Mouse (Mus musculus): Measurements from ENCODE around the gene Kcnab1. TPM values are rescaled to one million over a fixed set of nuclear protein-coding genes. Genes with fewer than 3 reads are reported as not detected.

The Kcnab1 gene
- polyA plus RNA-seq, 2 experiments: 4.2 to 9.2 TPM

- H3K27me3 ChIP-seq (ENCODE audit: control insufficient read depth, insufficient read depth, low read length): no peaks in the 10 kb centered on the region
- no peak overlapping the region for H3K9ac ChIP-seq (ENCODE audit: low read depth, low read length, severe bottlenecking)
- no peak for TF ChIP-seq POLR2A (IDR thresholded peaks at IDR 0.05; ENCODE audit: borderline replicate concordance, extremely low read depth, insufficient read depth, insufficient read length)
- no peaks in the 10 kb centered on the region for H3K9me3 ChIP-seq (ENCODE audit: control insufficient read depth, low read length)
- H3K4me1 ChIP-seq (ENCODE audit: control insufficient read depth, insufficient read depth, low read length): no peaks in the 10 kb centered on the region
- no peak overlapping the region for H3K4me2 ChIP-seq (replicated peaks; ENCODE audit: low read depth, low read length, severe bottlenecking)
- no peak overlapping the region for H3K27ac ChIP-seq (replicated peaks; ENCODE audit: low read depth, low read length)
- no peak overlapping the region for H3K4me3 ChIP-seq (replicated peaks; ENCODE audit: low read length)
- ATAC-seq (ENCODE audit: low FRiP score, low read depth) (no peak), DNase-seq (ENCODE audit: low spot score) (no peak)
- no peaks in the 10 kb centered on the region for H3K36me3 ChIP-seq (ENCODE audit: control insufficient read depth, insufficient read depth, low read length)
- WGBS: 43% methylated on average over 2 of the region's 2 CpGs
Observed at GRCm38 (mm10) chr3:65288994-65289393, 179.8 kb downstream of the Kcnab1 start.

GRCm38 (mm10) chr3:65296996-65297395 is 187.8 kb downstream of the Kcnab1 start:
- H3K9ac ChIP-seq (ENCODE audit: low read depth, low read length, severe bottlenecking): no peak overlapping the region
- no peak overlapping the region for H3K4me3 ChIP-seq (replicated peaks; ENCODE audit: low read length)
- H3K4me1 ChIP-seq (ENCODE audit: control insufficient read depth, insufficient read depth, low read length): no peaks in the 10 kb centered on the region
- no peak for TF ChIP-seq POLR2A (IDR thresholded peaks at IDR 0.05; ENCODE audit: borderline replicate concordance, extremely low read depth, insufficient read depth, insufficient read length)
- WGBS: 84% methylated on average over 4 of the region's 4 CpGs
- H3K4me2 ChIP-seq (replicated peaks; ENCODE audit: low read depth, low read length, severe bottlenecking): no peak overlapping the region
- H3K9me3 ChIP-seq (ENCODE audit: control insufficient read depth, low read length): no peaks in the 10 kb centered on the region
- DNase-seq (ENCODE audit: low spot score): no peak
- H3K36me3 ChIP-seq (ENCODE audit: control insufficient read depth, insufficient read depth, low read length): no peaks in the 10 kb centered on the region
- ATAC-seq (ENCODE audit: low FRiP score, low read depth): no peak
- no peak overlapping the region for H3K27ac ChIP-seq (replicated peaks; ENCODE audit: low read depth, low read length)
- H3K27me3 ChIP-seq (ENCODE audit: control insufficient read depth, insufficient read depth, low read length): no peaks in the 10 kb centered on the region

- TF ChIP-seq POLR2A (IDR thresholded peaks at IDR 0.05; ENCODE audit: borderline replicate concordance, extremely low read depth, insufficient read depth, insufficient read length): no peak
- no peaks in the 10 kb centered on the region for H3K9me3 ChIP-seq (ENCODE audit: control insufficient read depth, low read length)
- ATAC-seq (ENCODE audit: low FRiP score, low read depth) (no peak), DNase-seq (ENCODE audit: low spot score) (no peak)
- H3K4me1 ChIP-seq (ENCODE audit: control insufficient read depth, insufficient read depth, low read length): no peaks in the 10 kb centered on the region
- 78% methylated on average over 4 of the region's 4 CpGs for WGBS
- H3K4me2 ChIP-seq (replicated peaks; ENCODE audit: low read depth, low read length, severe bottlenecking): no peak overlapping the region
- no peak overlapping the region for H3K9ac ChIP-seq (ENCODE audit: low read depth, low read length, severe bottlenecking)
- H3K4me3 ChIP-seq (replicated peaks; ENCODE audit: low read length): no peak overlapping the region
- no peaks in the 10 kb centered on the region for H3K27me3 ChIP-seq (ENCODE audit: control insufficient read depth, insufficient read depth, low read length)
- no peaks in the 10 kb centered on the region for H3K36me3 ChIP-seq (ENCODE audit: control insufficient read depth, insufficient read depth, low read length)
- H3K27ac ChIP-seq (replicated peaks; ENCODE audit: low read depth, low read length): no peak overlapping the region
Observed at GRCm38 (mm10) chr3:65299205-65299604, 190.0 kb downstream of the Kcnab1 start.

GRCm38 (mm10) chr3:65301531-65301930 is 192.3 kb downstream of the Kcnab1 start:
- no peaks in the 10 kb centered on the region for H3K9me3 ChIP-seq (ENCODE audit: control insufficient read depth, low read length)
- ATAC-seq (ENCODE audit: low FRiP score, low read depth): no peak
- TF ChIP-seq POLR2A (IDR thresholded peaks at IDR 0.05; ENCODE audit: borderline replicate concordance, extremely low read depth, insufficient read depth, insufficient read length): no peak
- H3K27me3 ChIP-seq (ENCODE audit: control insufficient read depth, insufficient read depth, low read length): no peaks in the 10 kb centered on the region
- H3K4me2 ChIP-seq (replicated peaks; ENCODE audit: low read depth, low read length, severe bottlenecking): no peak overlapping the region
- no peaks in the 10 kb centered on the region for H3K36me3 ChIP-seq (ENCODE audit: control insufficient read depth, insufficient read depth, low read length)
- DNase-seq (ENCODE audit: low spot score): no peak
- no peak overlapping the region for H3K27ac ChIP-seq (replicated peaks; ENCODE audit: low read depth, low read length)
- 45% methylated on average over 3 of the region's 3 CpGs for WGBS
- H3K4me1 ChIP-seq (ENCODE audit: control insufficient read depth, insufficient read depth, low read length): no peaks in the 10 kb centered on the region
- H3K4me3 ChIP-seq (replicated peaks; ENCODE audit: low read length): no peak overlapping the region
- no peak overlapping the region for H3K9ac ChIP-seq (ENCODE audit: low read depth, low read length, severe bottlenecking)

- Histone ChIP-seq H3K4me2 (replicated peaks; ENCODE audit: low read depth, low read length, severe bottlenecking) (no peak overlapping the region), H3K4me3 (replicated peaks; ENCODE audit: low read length) (no peak overlapping the region), H3K9ac (ENCODE audit: low read depth, low read length, severe bottlenecking) (no peak overlapping the region), H3K9me3 (ENCODE audit: control insufficient read depth, low read length) (no peaks in the 10 kb centered on the region), H3K27me3 (ENCODE audit: control insufficient read depth, insufficient read depth, low read length) (no peaks in the 10 kb centered on the region), H3K36me3 (ENCODE audit: control insufficient read depth, insufficient read depth, low read length) (no peaks in the 10 kb centered on the region), H3K27ac (replicated peaks; ENCODE audit: low read depth, low read length) (no peak overlapping the region), H3K4me1 (ENCODE audit: control insufficient read depth, insufficient read depth, low read length) (no peaks in the 10 kb centered on the region)
- no peak for ATAC-seq (ENCODE audit: low FRiP score, low read depth)
- DNase-seq (ENCODE audit: low spot score): no peak
- 46% methylated on average over 5 of the region's 5 CpGs for WGBS
- no peak for TF ChIP-seq POLR2A (IDR thresholded peaks at IDR 0.05; ENCODE audit: borderline replicate concordance, extremely low read depth, insufficient read depth, insufficient read length)
Observed at GRCm38 (mm10) chr3:65302559-65302958, 193.4 kb downstream of the Kcnab1 start.

- H3K27ac ChIP-seq (replicated peaks; ENCODE audit: low read depth, low read length): no peak overlapping the region
- H3K4me1 ChIP-seq (ENCODE audit: control insufficient read depth, insufficient read depth, low read length): no peaks in the 10 kb centered on the region
- ATAC-seq (ENCODE audit: low FRiP score, low read depth): no peak
- H3K4me2 ChIP-seq (replicated peaks; ENCODE audit: low read depth, low read length, severe bottlenecking): no peak overlapping the region
- no peak overlapping the region for H3K4me3 ChIP-seq (replicated peaks; ENCODE audit: low read length)
- no peak overlapping the region for H3K9ac ChIP-seq (ENCODE audit: low read depth, low read length, severe bottlenecking)
- no peaks in the 10 kb centered on the region for H3K9me3 ChIP-seq (ENCODE audit: control insufficient read depth, low read length)
- H3K36me3 ChIP-seq (ENCODE audit: control insufficient read depth, insufficient read depth, low read length): no peaks in the 10 kb centered on the region
- no peak for TF ChIP-seq POLR2A (IDR thresholded peaks at IDR 0.05; ENCODE audit: borderline replicate concordance, extremely low read depth, insufficient read depth, insufficient read length)
- H3K27me3 ChIP-seq (ENCODE audit: control insufficient read depth, insufficient read depth, low read length): no peaks in the 10 kb centered on the region
- DNase-seq (ENCODE audit: low spot score): no peak
- 79% methylated on average over 6 of the region's 6 CpGs for WGBS
Observed at GRCm38 (mm10) chr3:65315837-65316236, 206.7 kb downstream of the Kcnab1 start.
